Mouse (Mus musculus) cortical plate, adult 2 months (tissue): Measurements from ENCODE around the gene Lmcd1. TPM values are rescaled to one million over a fixed set of nuclear protein-coding genes. Genes with fewer than 3 reads are reported as not detected.

Experiments
- H3K27ac ChIP-seq: fragments of 200-500 bp; 2 replicates; pipeline ENCODE4 v1.5.1; 2012; ENCODE audit warnings: low read length, control low read depth, inconsistent platforms; ENCODE audit not compliant: insufficient read depth
- H3K4me1 ChIP-seq: fragments of 200-500 bp; 2 replicates; pipeline ENCODE4 v1.6.1; 2011; ENCODE audit warnings: low read length; ENCODE audit not compliant: control insufficient read depth, insufficient read depth
- H3K4me3 ChIP-seq: fragments of 200-500 bp; 2 replicates; pipeline ENCODE4 v1.5.1; 2011; ENCODE audit warnings: mild to moderate bottlenecking, low read length, control low read depth; ENCODE audit not compliant: insufficient read depth
- CTCF ChIP-seq: fragments of 200-500 bp; IDR thresholded peaks from 2 replicates; pipeline ENCODE4 v1.5.1; 2011; ENCODE audit warnings: mild to moderate bottlenecking, control low read depth, low read length; ENCODE audit not compliant: insufficient read depth; ENCODE audit errors: extremely low read depth
- POLR2A ChIP-seq: fragments of 200-500 bp; IDR thresholded peaks from 2 replicates; pipeline ENCODE4 v1.6.1; 2011; ENCODE audit warnings: mild to moderate bottlenecking, low read length, control low read depth; ENCODE audit not compliant: insufficient read depth; ENCODE audit errors: extremely low read depth
- polyA plus RNA-seq: library from polyadenylated mRNA; depleted of rRNA; stranded (reverse); fragments of >200 nt; gene quantifications from 2 replicates; pipeline ENCODE4 v1.2.3, GENCODE M21; 2012

The Lmcd1 gene
- polyA plus RNA-seq, 1 experiment, result 9.3 TPM

DNA sequence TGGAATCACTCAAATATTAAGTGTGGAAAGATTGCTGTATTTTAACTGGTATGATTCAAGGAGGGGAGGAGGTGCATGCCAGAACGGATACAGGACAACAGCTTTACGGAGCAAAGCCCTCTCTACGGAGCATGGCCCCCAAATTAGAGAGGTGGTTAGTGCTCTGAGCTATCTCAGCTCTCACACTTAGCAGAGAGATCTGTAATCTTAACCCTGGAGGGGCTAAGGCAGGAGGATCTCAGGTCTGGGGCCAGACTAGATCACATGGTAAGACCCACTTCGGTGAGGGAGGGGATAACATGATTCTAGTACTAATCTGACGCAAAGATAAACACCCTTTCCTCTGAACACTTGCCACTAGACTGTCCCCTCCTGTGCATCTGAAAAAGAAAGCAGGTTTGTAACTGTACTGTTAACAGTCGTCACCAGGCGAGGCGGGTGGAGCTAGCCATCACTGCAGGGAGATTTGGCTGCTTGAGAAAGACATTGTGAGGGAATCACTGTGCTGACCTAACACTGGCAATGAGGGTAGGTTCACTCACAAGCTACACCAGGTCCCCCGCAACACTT, 29.3 kb downstream of the Lmcd1 start:
- TF ChIP-seq CTCF (no peak), POLR2A (no peak)
- no peaks in the 10 kb centered on the region; the same call in 1 of the 2 replicates for H3K4me1 ChIP-seq
- no peak overlapping the region for H3K27ac ChIP-seq
- H3K4me3 ChIP-seq, result no peak overlapping the region

DNA sequence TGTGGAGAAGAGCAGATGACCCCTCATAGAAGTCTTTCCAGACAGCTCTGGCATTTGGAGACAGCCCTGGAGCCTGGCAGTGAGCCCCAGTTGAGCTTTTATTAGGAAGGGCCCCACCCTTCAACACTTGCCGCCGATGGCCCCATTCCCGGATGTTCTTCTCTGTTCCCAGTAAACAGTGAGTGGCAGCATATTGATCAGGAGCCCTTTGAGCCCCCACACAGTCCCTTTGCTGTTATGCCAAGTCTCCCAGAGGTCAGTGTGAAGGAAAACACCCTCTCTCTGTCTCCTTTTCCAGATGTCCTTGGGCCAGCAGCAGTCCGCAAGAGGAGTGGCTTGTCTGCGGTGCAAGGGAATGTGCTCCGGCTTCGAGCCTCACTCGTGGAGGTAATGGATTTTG, 31.2 kb downstream of the Lmcd1 start:
- no peak overlapping the region for H3K27ac ChIP-seq
- no peak overlapping the region for H3K4me3 ChIP-seq
- TF ChIP-seq POLR2A (no peak), CTCF (no peak)
- H3K4me1 ChIP-seq, result no peaks in the 10 kb centered on the region; the same call in 1 of the 2 replicates

DNA sequence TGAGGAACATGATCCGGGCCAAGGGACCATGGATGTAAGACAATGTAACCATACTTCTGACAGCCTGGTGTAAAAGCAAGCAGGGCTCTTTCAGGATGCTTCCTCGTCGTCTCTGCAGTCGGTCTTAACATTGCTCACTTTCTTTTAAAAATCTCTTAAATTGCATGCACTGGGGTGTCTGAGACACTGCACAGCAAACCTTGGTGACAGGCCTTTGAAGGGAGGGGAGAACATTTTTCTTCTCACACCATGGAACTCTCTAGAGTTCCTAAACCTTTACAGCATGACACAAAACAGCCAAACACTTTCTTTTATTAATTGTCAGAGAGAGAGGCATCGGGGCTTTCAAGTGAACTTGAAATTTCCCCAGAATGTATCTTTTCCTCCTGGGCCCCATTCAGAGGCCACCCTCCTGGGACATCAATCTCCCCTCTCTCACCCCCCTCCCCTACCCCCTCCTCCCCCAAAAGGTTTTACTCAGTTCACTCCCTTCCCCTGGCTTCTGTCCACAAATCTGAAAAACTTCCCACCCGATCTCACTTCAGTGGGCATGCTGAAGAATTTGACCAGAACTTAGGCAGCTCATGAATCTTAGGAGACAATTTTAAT, 35.9 kb downstream of the Lmcd1 start:
- Histone ChIP-seq H3K27ac (no peak overlapping the region), H3K4me1 (no peaks in the 10 kb centered on the region; the same call in 1 of the 2 replicates)
- TF ChIP-seq CTCF (no peak), POLR2A (no peak)

DNA sequence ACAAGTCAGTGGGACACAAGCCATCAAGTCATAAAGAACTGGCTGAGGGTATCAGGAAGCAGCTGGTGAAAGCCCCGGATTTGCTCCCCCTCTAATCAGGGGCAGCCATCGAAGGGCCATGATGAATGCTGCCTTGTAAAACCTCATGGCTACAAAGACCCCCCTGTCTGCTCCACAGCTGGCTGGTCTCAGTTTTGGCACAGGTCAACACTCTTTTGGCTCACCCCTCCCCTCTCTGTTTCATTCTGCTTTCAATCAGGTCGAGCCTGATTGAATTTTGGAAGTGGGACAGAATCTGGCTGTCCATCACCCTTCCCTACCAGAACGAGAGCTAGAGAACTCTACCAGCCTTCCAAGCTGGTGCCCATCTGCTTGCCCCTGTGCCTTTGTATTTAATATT, 37.8 kb downstream of the Lmcd1 start:
- TF ChIP-seq POLR2A (no peak), CTCF (no peak)

More for the DNA sequence above, 35.9 kb downstream of the Lmcd1 start:
- no peak overlapping the region for H3K4me3 ChIP-seq

DNA sequence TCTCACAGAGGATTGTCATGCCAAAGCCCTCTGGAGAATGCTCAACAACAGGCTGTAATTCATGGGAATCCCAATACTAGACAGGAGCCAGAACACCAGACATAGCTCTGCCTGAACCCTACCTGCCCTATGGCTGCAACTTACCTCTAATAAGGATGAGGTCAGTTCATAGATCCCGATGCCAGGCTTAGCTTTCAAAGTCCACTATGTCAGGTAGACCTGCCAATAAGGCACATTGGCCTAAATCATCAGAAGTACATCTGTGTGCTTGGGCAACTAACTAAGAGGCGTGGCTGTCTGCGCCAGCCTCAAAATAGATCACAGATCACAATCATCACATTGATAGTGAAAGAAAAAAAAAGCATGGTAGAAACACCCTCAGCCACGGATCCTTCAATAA, 45.9 kb downstream of the Lmcd1 start:
- Histone ChIP-seq H3K4me3 (no peak overlapping the region), H3K27ac (no peak overlapping the region)
- TF ChIP-seq CTCF (no peak), POLR2A (no peak)

More for the DNA sequence above, 37.8 kb downstream of the Lmcd1 start:
- no peak overlapping the region for H3K27ac ChIP-seq
- no peak overlapping the region for H3K4me3 ChIP-seq
- H3K4me1 ChIP-seq, result no peaks in the 10 kb centered on the region

DNA sequence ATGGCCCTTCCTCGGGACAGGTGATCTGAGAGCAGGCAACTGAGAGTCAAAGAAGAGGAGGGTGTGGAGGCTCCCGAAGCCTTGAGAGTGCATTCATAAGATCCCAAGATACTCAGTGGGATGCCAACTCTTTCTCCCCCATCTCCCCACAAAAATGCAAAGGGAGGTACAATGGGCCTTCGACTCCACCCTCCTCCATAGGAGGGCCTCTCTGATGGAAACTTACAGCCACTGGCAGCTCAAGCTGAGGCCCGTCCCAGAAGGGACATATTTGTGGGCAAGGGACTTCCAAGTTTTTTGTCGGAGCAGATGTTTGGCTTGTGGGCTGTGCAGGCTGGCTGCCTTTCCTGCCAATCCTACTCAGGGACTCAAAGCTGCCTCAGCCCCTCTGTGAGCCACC, 47.1 kb downstream of the Lmcd1 start:
- TF ChIP-seq CTCF (no peak), POLR2A (no peak)
- Histone ChIP-seq H3K4me3 (no peak overlapping the region), H3K4me1 (no peaks in the 10 kb centered on the region), H3K27ac (no peak overlapping the region)

More for the DNA sequence above, 45.9 kb downstream of the Lmcd1 start:
- no peaks in the 10 kb centered on the region for H3K4me1 ChIP-seq

DNA sequence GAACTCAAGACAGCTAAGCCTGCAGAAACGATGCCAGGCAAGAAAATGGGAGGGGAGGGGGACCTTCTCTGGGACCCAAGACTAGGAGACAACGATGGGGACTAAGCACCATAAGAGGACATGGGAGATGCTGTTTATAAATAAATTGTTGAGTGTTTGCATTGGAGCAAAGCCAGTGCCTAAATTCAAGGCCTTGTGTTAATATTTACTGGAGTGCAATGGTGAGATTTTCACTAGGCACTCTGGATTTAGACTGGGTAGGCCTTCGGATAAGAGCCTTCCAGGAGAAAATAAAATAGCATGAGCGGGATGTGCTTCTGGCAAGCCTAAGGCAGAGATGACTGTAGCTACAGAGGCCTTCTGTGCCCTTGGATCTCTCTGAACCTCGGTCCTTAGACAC, 49.4 kb downstream of the Lmcd1 start:
- Histone ChIP-seq H3K27ac (no peak overlapping the region), H3K4me1 (no peaks in the 10 kb centered on the region), H3K4me3 (no peak overlapping the region)
- TF ChIP-seq CTCF (no peak), POLR2A (no peak)

DNA sequence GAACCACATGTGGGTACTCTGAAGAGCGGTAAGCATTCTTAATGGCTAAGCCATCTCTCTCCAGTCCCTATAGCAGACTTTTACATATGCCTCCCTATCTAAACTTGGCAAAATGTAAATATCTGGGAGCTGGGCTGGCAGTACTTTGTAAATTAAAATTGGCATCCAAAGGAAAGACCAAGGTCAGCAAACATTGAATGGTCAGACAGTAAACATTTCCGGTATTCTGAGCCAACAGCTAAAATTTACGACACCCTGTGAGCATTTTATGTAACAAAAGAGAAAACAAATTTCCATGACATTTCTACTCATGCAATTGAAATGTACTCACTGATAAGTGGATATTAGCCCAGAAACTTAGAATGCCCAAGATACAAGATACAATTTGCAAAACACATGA, 51.7 kb downstream of the Lmcd1 start:
- Histone ChIP-seq H3K4me3 (no peak overlapping the region), H3K27ac (no peak overlapping the region), H3K4me1 (no peaks in the 10 kb centered on the region)
- no peak for TF ChIP-seq CTCF
- no peak for TF ChIP-seq POLR2A

DNA sequence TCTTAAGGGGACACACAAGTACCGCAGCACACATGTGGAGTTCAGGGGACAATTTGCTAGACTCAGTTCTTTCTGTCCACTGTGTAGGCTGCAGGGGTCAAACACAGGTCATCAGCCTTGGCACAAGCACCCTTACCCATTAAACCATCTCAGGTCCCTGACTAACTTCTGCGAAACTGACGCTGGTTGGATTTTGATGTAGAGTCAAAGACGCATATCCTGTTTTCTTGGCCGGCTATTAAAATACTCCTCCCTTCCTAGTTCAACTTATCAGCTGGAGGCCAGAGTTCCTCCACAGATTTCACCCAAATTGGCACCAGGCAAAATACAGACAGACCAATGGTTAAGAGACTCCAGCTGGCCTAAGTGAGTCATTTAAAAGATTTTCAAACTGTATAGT, 54.2 kb downstream of the Lmcd1 start:
- TF ChIP-seq CTCF, result no peak
- no peak for TF ChIP-seq POLR2A
- no peak overlapping the region for H3K4me3 ChIP-seq
- H3K27ac ChIP-seq, result no peak overlapping the region
- no peaks in the 10 kb centered on the region for H3K4me1 ChIP-seq

DNA sequence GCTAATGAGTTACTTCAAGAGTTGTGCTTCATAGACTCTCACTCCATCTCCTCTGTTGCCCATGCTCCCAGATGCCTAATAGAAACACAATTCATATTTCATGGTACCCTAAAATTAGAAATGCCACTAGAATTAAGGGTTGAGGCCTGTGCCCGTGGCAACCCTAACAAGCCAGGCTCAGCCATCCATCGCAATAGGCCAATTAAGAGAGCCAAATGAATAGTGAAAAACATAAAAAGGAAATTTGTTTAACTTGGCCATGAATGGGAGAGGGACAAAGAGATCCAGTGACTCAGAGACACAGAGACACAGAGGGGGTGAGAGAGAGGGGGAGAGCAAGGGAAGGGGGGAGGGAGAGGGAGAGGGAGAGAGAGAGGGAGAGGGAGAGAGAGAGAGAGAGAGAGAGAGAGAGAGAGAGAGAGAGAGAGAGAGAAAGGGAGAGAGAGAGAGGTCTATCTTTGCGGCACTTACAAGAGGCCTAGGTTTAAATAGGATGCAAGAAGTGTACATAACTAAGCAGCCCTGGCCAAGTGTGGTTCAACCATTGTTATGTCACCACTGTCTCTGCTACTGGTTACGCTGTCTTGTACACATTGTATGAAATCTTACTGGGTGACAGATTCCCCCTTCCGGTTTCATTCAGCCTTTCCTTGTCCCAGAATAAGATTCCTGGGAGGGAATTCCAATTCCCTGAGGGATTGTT, 57.1 kb downstream of the Lmcd1 start:
- Histone ChIP-seq H3K4me1 (no peaks in the 10 kb centered on the region), H3K27ac (no peak overlapping the region), H3K4me3 (no peak overlapping the region)
- TF ChIP-seq POLR2A (no peak), CTCF (no peak)
